Mouse (Mus musculus): ENCODE results near the gene Sh3rf1. TPM values are rescaled to one million over a fixed set of nuclear protein-coding genes. Genes with fewer than 3 reads are reported as not detected.

The Sh3rf1 gene
- polyA plus RNA-seq, 1 experiment from 2014 or later = 24.0 TPM

- H3K9me3 ChIP-seq (ENCODE audit: control insufficient read depth, low read length) = no peaks in the 10 kb centered on the region
- no peaks in the 10 kb centered on the region for H3K27me3 ChIP-seq (ENCODE audit: control insufficient read depth, insufficient read depth, low read length)
- peaks cover 14% of the 10 kb centered on the region for H3K4me1 ChIP-seq (ENCODE audit: control insufficient read depth, insufficient read depth, low read length)
- 20% methylated on average over 10 of the region's 10 CpGs for WGBS
- no peak overlapping the region for H3K4me2 ChIP-seq (ENCODE audit: low read depth, low read length)
- no peak overlapping the region for H3K4me3 ChIP-seq (ENCODE audit: low read depth, low read length)
- ATAC-seq (ENCODE audit: low read depth) = peak; percentile 49
- H3K27ac ChIP-seq (ENCODE audit: low read depth, low read length) = peak overlapping the region; percentile 44; the same call in 1 of the 2 replicates
- no peaks in the 10 kb centered on the region for H3K36me3 ChIP-seq (ENCODE audit: control insufficient read depth, insufficient read depth, low read length)
- no peak overlapping the region for H3K9ac ChIP-seq (replicated peaks; ENCODE audit: low read depth, low read length)
These were observed 51.2 kb downstream of the Sh3rf1 start for GRCm38 (mm10) chr8:61274602-61275462.

GRCm38 (mm10) chr8:61275463-61276356 lies 52.0 kb downstream of the Sh3rf1 start:
- Histone ChIP-seq H3K36me3 (ENCODE audit: control insufficient read depth, insufficient read depth, low read length) (no peaks in the 10 kb centered on the region), H3K27me3 (ENCODE audit: control insufficient read depth, insufficient read depth, low read length) (no peaks in the 10 kb centered on the region), H3K9ac (replicated peaks; ENCODE audit: low read depth, low read length) (no peak overlapping the region), H3K9me3 (ENCODE audit: control insufficient read depth, low read length) (no peaks in the 10 kb centered on the region), H3K27ac (ENCODE audit: low read depth, low read length) (peak overlapping the region; percentile 44; the same call in 1 of the 2 replicates), H3K4me2 (ENCODE audit: low read depth, low read length) (no peak overlapping the region), H3K4me1 (ENCODE audit: control insufficient read depth, insufficient read depth, low read length) (peaks cover 10% of the 10 kb centered on the region), H3K4me3 (ENCODE audit: low read depth, low read length) (no peak overlapping the region)
- WGBS = 57% methylated on average over 11 of the region's 11 CpGs
- ATAC-seq (ENCODE audit: low read depth) = no peak

- Histone ChIP-seq H3K4me2 (ENCODE audit: low read depth, low read length) (no peak overlapping the region), H3K9ac (replicated peaks; ENCODE audit: low read depth, low read length) (no peak overlapping the region), H3K36me3 (ENCODE audit: control insufficient read depth, insufficient read depth, low read length) (no peaks in the 10 kb centered on the region), H3K9me3 (ENCODE audit: control insufficient read depth, low read length) (no peaks in the 10 kb centered on the region), H3K27ac (ENCODE audit: low read depth, low read length) (no peak overlapping the region), H3K27me3 (ENCODE audit: control insufficient read depth, insufficient read depth, low read length) (no peaks in the 10 kb centered on the region), H3K4me1 (ENCODE audit: control insufficient read depth, insufficient read depth, low read length) (peaks cover 10% of the 10 kb centered on the region), H3K4me3 (ENCODE audit: low read depth, low read length) (no peak overlapping the region)
- no peak for ATAC-seq (ENCODE audit: low read depth)
- 79% methylated on average over 5 of the region's 5 CpGs for WGBS
These were observed 52.7 kb downstream of the Sh3rf1 start for GRCm38 (mm10) chr8:61276397-61276796.

- H3K4me3 ChIP-seq (ENCODE audit: low read depth, low read length) = no peak overlapping the region
- 89% methylated on average over 10 of the region's 10 CpGs for WGBS
- H3K27me3 ChIP-seq (ENCODE audit: control insufficient read depth, insufficient read depth, low read length) = no peaks in the 10 kb centered on the region
- no peaks in the 10 kb centered on the region for H3K9me3 ChIP-seq (ENCODE audit: control insufficient read depth, low read length)
- H3K9ac ChIP-seq (replicated peaks; ENCODE audit: low read depth, low read length) = no peak overlapping the region
- no peaks in the 10 kb centered on the region for H3K36me3 ChIP-seq (ENCODE audit: control insufficient read depth, insufficient read depth, low read length)
- no peak overlapping the region for H3K27ac ChIP-seq (ENCODE audit: low read depth, low read length)
- peaks cover 10% of the 10 kb centered on the region for H3K4me1 ChIP-seq (ENCODE audit: control insufficient read depth, insufficient read depth, low read length)
- ATAC-seq (ENCODE audit: low read depth) = no peak
- no peak overlapping the region for H3K4me2 ChIP-seq (ENCODE audit: low read depth, low read length)
These were observed 55.4 kb downstream of the Sh3rf1 start for GRCm38 (mm10) chr8:61279030-61279429.

- Histone ChIP-seq H3K9me3 (ENCODE audit: control insufficient read depth, low read length) (no peaks in the 10 kb centered on the region), H3K36me3 (ENCODE audit: control insufficient read depth, insufficient read depth, low read length) (no peaks in the 10 kb centered on the region), H3K4me1 (ENCODE audit: control insufficient read depth, insufficient read depth, low read length) (peaks cover 3% of the 10 kb centered on the region; the same call in 1 of the 2 replicates), H3K4me2 (ENCODE audit: low read depth, low read length) (no peak overlapping the region), H3K27ac (ENCODE audit: low read depth, low read length) (no peak overlapping the region), H3K9ac (replicated peaks; ENCODE audit: low read depth, low read length) (no peak overlapping the region), H3K27me3 (ENCODE audit: control insufficient read depth, insufficient read depth, low read length) (no peaks in the 10 kb centered on the region), H3K4me3 (ENCODE audit: low read depth, low read length) (no peak overlapping the region)
- ATAC-seq (ENCODE audit: low read depth) = no peak
- 37% methylated on average over 10 of the region's 10 CpGs for WGBS
These were observed 58.9 kb downstream of the Sh3rf1 start for GRCm38 (mm10) chr8:61282303-61283168.

- ATAC-seq (ENCODE audit: low read depth) = no peak
- no peak overlapping the region for H3K4me2 ChIP-seq (ENCODE audit: low read depth, low read length)
- H3K27ac ChIP-seq (ENCODE audit: low read depth, low read length) = no peak overlapping the region
- no peaks in the 10 kb centered on the region for H3K27me3 ChIP-seq (ENCODE audit: control insufficient read depth, insufficient read depth, low read length)
- H3K4me1 ChIP-seq (ENCODE audit: control insufficient read depth, insufficient read depth, low read length) = peaks cover 3% of the 10 kb centered on the region; the same call in 1 of the 2 replicates
- H3K4me3 ChIP-seq (ENCODE audit: low read depth, low read length) = no peak overlapping the region
- H3K9ac ChIP-seq (replicated peaks; ENCODE audit: low read depth, low read length) = no peak overlapping the region
- 13% methylated on average over 12 of the region's 12 CpGs for WGBS
- H3K36me3 ChIP-seq (ENCODE audit: control insufficient read depth, insufficient read depth, low read length) = no peaks in the 10 kb centered on the region
- H3K9me3 ChIP-seq (ENCODE audit: control insufficient read depth, low read length) = no peaks in the 10 kb centered on the region
These were observed 59.8 kb downstream of the Sh3rf1 start for GRCm38 (mm10) chr8:61283169-61284081.

- Histone ChIP-seq H3K9me3 (ENCODE audit: control insufficient read depth, low read length) (no peaks in the 10 kb centered on the region), H3K4me2 (ENCODE audit: low read depth, low read length) (no peak overlapping the region), H3K27ac (ENCODE audit: low read depth, low read length) (no peak overlapping the region), H3K4me3 (ENCODE audit: low read depth, low read length) (no peak overlapping the region), H3K9ac (replicated peaks; ENCODE audit: low read depth, low read length) (no peak overlapping the region), H3K36me3 (ENCODE audit: control insufficient read depth, insufficient read depth, low read length) (no peaks in the 10 kb centered on the region), H3K27me3 (ENCODE audit: control insufficient read depth, insufficient read depth, low read length) (no peaks in the 10 kb centered on the region), H3K4me1 (ENCODE audit: control insufficient read depth, insufficient read depth, low read length) (peaks cover 5% of the 10 kb centered on the region; the same call in 1 of the 2 replicates)
- WGBS = 83% methylated on average over 7 of the region's 7 CpGs
- no peak for ATAC-seq (ENCODE audit: low read depth)
These were observed 62.2 kb downstream of the Sh3rf1 start for GRCm38 (mm10) chr8:61285896-61286295.

- H3K4me2 ChIP-seq (ENCODE audit: low read depth, low read length) = no peak overlapping the region
- no peaks in the 10 kb centered on the region for H3K9me3 ChIP-seq (ENCODE audit: control insufficient read depth, low read length)
- H3K4me1 ChIP-seq (ENCODE audit: control insufficient read depth, insufficient read depth, low read length) = peaks cover 5% of the 10 kb centered on the region; the same call in 1 of the 2 replicates
- H3K4me3 ChIP-seq (ENCODE audit: low read depth, low read length) = no peak overlapping the region
- no peak for ATAC-seq (ENCODE audit: low read depth)
- no peaks in the 10 kb centered on the region for H3K27me3 ChIP-seq (ENCODE audit: control insufficient read depth, insufficient read depth, low read length)
- WGBS = 88% methylated on average over 7 of the region's 7 CpGs
- no peak overlapping the region for H3K9ac ChIP-seq (replicated peaks; ENCODE audit: low read depth, low read length)
- H3K36me3 ChIP-seq (ENCODE audit: control insufficient read depth, insufficient read depth, low read length) = no peaks in the 10 kb centered on the region
- no peak overlapping the region for H3K27ac ChIP-seq (ENCODE audit: low read depth, low read length)
These were observed 62.7 kb downstream of the Sh3rf1 start for GRCm38 (mm10) chr8:61286394-61286793.
